25 mouse cellular contexts compared by ENCODE assay signal in genomic region chr6:103542576-103542975, GRCm38 (mm10). TPM values are rescaled to one million over a fixed set of nuclear protein-coding genes. Genes with fewer than 3 reads are reported as not detected.
DNase-seq lines count a peak whose midpoint lies in the region; ATAC-seq and TF ChIP-seq lines count a peak whose summit lies in the region.
"Had no signal": no experiment of that assay in that cellular context is flagged by ENCODE, and none has a peak within 500 bp of the region (broad histone marks: within the 10 kb centered on the region; RNA-seq: fewer than 3 reads in every experiment).

No protein-coding gene starts in this region.

- H3K9ac ChIP-seq in midbrain, embryonic 11.5 days (ENCODE audit: low read length): no peak overlapping the region
- H3K9ac ChIP-seq in midbrain, embryonic 13.5 days (replicated peaks): no peak overlapping the region
- no peak overlapping the region for H3K9ac ChIP-seq in midbrain, postnatal 0 days (replicated peaks; ENCODE audit: low read length, poor library complexity, severe bottlenecking)
- H3K9ac ChIP-seq: forebrain, embryonic 15.5 days; hindbrain, embryonic 12.5 days; hindbrain, embryonic 15.5 days had no signal

- H3K36me3 ChIP-seq in midbrain, embryonic 11.5 days (ENCODE audit: control insufficient read depth, insufficient read depth, low read length): no peaks in the 10 kb centered on the region
- H3K36me3 ChIP-seq in midbrain, embryonic 10.5 days: no peaks in the 10 kb centered on the region
- no peaks in the 10 kb centered on the region for H3K36me3 ChIP-seq in midbrain, embryonic 13.5 days
- no peaks in the 10 kb centered on the region for H3K36me3 ChIP-seq in midbrain, postnatal 0 days (ENCODE audit: insufficient read depth, low read length)
- H3K36me3 ChIP-seq: forebrain, embryonic 10.5 days; forebrain, embryonic 15.5 days; hindbrain, embryonic 12.5 days; hindbrain, embryonic 15.5 days had no signal

- no peak for DNase-seq in midbrain, embryonic 11.5 days (ENCODE audit: low spot score, missing footprints)
- DNase-seq in midbrain, embryonic 10.5 days (ENCODE audit: low spot score): no peak
- DNase-seq in brain, embryonic 14.5 days (ENCODE audit: low read depth): peak; percentile 54
- no peak for DNase-seq in midbrain, postnatal 0 days (ENCODE audit: low spot score)
- DNase-seq: adrenal gland, adult 2 months; adrenal gland, postnatal 14 days; cerebellum, adult 11-12 months; cerebellum, adult 8-10 months; cerebellum, postnatal 10 days; cerebellum, postnatal 36 days; embryo, embryonic 11 days; gastrocnemius, adult 2 months; gastrocnemius, postnatal 14 days; heart, adult 11 months had no signal

- no peak overlapping the region for H3K4me3 ChIP-seq in midbrain, embryonic 11.5 days (ENCODE audit: low read depth, low read length)
- no peak overlapping the region for H3K4me3 ChIP-seq in midbrain, embryonic 10.5 days
- H3K4me3 ChIP-seq in midbrain, embryonic 13.5 days (replicated peaks): no peak overlapping the region
- H3K4me3 ChIP-seq in midbrain, postnatal 0 days (ENCODE audit: low read depth, low read length): no peak overlapping the region
- H3K4me3 ChIP-seq: forebrain, embryonic 10.5 days; forebrain, embryonic 15.5 days; gastrocnemius, adult 2 months; hindbrain, embryonic 12.5 days; hindbrain, embryonic 15.5 days had no signal

- TF ChIP-seq CTCF in brain, embryonic 14.5 days (IDR thresholded peaks at IDR 0.05; ENCODE audit: borderline replicate concordance, extremely low read depth, insufficient read depth, insufficient read length): no peak
- no peak for TF ChIP-seq CTCF in midbrain, postnatal 0 days (IDR thresholded peaks at IDR 0.05)

- H3K9me3 ChIP-seq in midbrain, embryonic 11.5 days (ENCODE audit: control insufficient read depth, low read length): no peaks in the 10 kb centered on the region
- H3K9me3 ChIP-seq in midbrain, embryonic 10.5 days (replicated peaks): no peaks in the 10 kb centered on the region
- no peaks in the 10 kb centered on the region for H3K9me3 ChIP-seq in midbrain, embryonic 13.5 days
- no peaks in the 10 kb centered on the region for H3K9me3 ChIP-seq in midbrain, postnatal 0 days (ENCODE audit: low read length)
- H3K9me3 ChIP-seq: forebrain, embryonic 10.5 days; forebrain, embryonic 15.5 days; hindbrain, embryonic 12.5 days; hindbrain, embryonic 15.5 days had no signal

- peak; percentile 50; the same call in 1 of the 2 replicates for ATAC-seq in midbrain, embryonic 11.5 days (ENCODE audit: low FRiP score)
- no peak for ATAC-seq in midbrain, embryonic 13.5 days
- no peak for ATAC-seq in midbrain, postnatal 0 days (ENCODE audit: low FRiP score)
- ATAC-seq in megakaryocyte-erythroid progenitor cell, adult 5-6 weeks (replicated peaks; ENCODE audit: low FRiP score, low TSS enrichment, poor library complexity, severe bottlenecking): no peak
- ATAC-seq: CD4-positive, CD25-positive, alpha-beta regulatory T cell, adult 4 months; forebrain, embryonic 15.5 days had no signal

- no peak overlapping the region for H3K4me2 ChIP-seq in midbrain, embryonic 11.5 days
- no peak overlapping the region for H3K4me2 ChIP-seq in midbrain, embryonic 13.5 days (replicated peaks)
- H3K4me2 ChIP-seq in midbrain, postnatal 0 days (ENCODE audit: low read depth, low read length, poor library complexity, severe bottlenecking): no peak overlapping the region
- H3K4me2 ChIP-seq: forebrain, embryonic 15.5 days; heart, embryonic 11.5 days; hindbrain, embryonic 12.5 days; hindbrain, embryonic 15.5 days had no signal

- no peak for TF ChIP-seq POLR2A in brain, embryonic 14.5 days (IDR thresholded peaks at IDR 0.05; ENCODE audit: borderline replicate concordance, extremely low read depth, insufficient read depth, insufficient read length, poor library complexity, severe bottlenecking)

- no peaks in the 10 kb centered on the region for H3K27me3 ChIP-seq in midbrain, embryonic 11.5 days (ENCODE audit: control insufficient read depth, insufficient read depth, low read length)
- no peaks in the 10 kb centered on the region for H3K27me3 ChIP-seq in midbrain, embryonic 10.5 days (ENCODE audit: low read depth, poor library complexity, severe bottlenecking)
- H3K27me3 ChIP-seq in midbrain, embryonic 13.5 days: no peaks in the 10 kb centered on the region
- no peaks in the 10 kb centered on the region for H3K27me3 ChIP-seq in midbrain, postnatal 0 days (ENCODE audit: insufficient read depth, low read length)
- H3K27me3 ChIP-seq: forebrain, embryonic 15.5 days; hindbrain, embryonic 12.5 days; hindbrain, embryonic 15.5 days had no signal

- H3K4me1 ChIP-seq in midbrain, embryonic 11.5 days (ENCODE audit: control insufficient read depth, insufficient read depth, low read length): no peaks in the 10 kb centered on the region
- H3K4me1 ChIP-seq in midbrain, embryonic 10.5 days: peaks cover 8% of the 10 kb centered on the region; the same call in 1 of the 2 replicates
- peaks cover 12% of the 10 kb centered on the region for H3K4me1 ChIP-seq in midbrain, embryonic 13.5 days (replicated peaks)
- H3K4me1 ChIP-seq in midbrain, postnatal 0 days (ENCODE audit: insufficient read depth, low read length): no peaks in the 10 kb centered on the region; the same call in 1 of the 2 replicates
- H3K4me1 ChIP-seq: forebrain, embryonic 15.5 days; hindbrain, embryonic 12.5 days had no signal

- 70% methylated on average over 2 of the region's 2 CpGs for WGBS in midbrain, embryonic 11.5 days
- WGBS in midbrain, embryonic 10.5 days: 85% methylated on average over 2 of the region's 2 CpGs
- WGBS in midbrain, embryonic 13.5 days: 49% methylated on average over 2 of the region's 2 CpGs
- WGBS in midbrain, postnatal 0 days: 54% methylated on average over 2 of the region's 2 CpGs

- H3K27ac ChIP-seq in midbrain, embryonic 11.5 days (ENCODE audit: low read depth, low read length): no peak overlapping the region
- no peak overlapping the region for H3K27ac ChIP-seq in midbrain, embryonic 10.5 days (replicated peaks)
- H3K27ac ChIP-seq in midbrain, embryonic 13.5 days: 0 out of 2 replicates have a peak overlapping the region, but pooled peaks have one; percentile 35
- H3K27ac ChIP-seq in midbrain, postnatal 0 days (ENCODE audit: low read depth, low read length): 0 out of 2 replicates have a peak overlapping the region, but pooled peaks have one; percentile 38
- H3K27ac ChIP-seq: forebrain, embryonic 10.5 days; forebrain, embryonic 15.5 days; gastrocnemius, adult 2 months; hindbrain, embryonic 12.5 days; hindbrain, embryonic 15.5 days had no signal

RNA-seq across cellular contexts. Expression of gene Chl1, which starts 32.2 kb away (rescaled TPM):
- polyA plus RNA-seq in midbrain, embryonic 11.5 days (2014; fragmentation: Nextera tagmentation; extraction: Ambion mirVana): 7.1 and 8.3 TPM in 2 replicates
- 0.95 and 3.8 TPM in 2 replicates for polyA plus RNA-seq in midbrain, embryonic 10.5 days (2016; fragmentation: Nextera tagmentation; extraction: Ambion mirVana)
- 63.5 and 104 TPM in 2 replicates for polyA plus RNA-seq in brain, embryonic 14.5 days (2012; rRNA removed)
- 74.8 and 90.2 TPM in 2 replicates for polyA plus RNA-seq in midbrain, embryonic 13.5 days (2015; fragmentation: Nextera tagmentation; extraction: Ambion mirVana)
- total RNA-seq in midbrain, postnatal 0 days (2014; rRNA removed): 300 and 376 TPM in 2 replicates
- polyA plus RNA-seq in midbrain, postnatal 0 days (2015; fragmentation: Nextera tagmentation; extraction: Ambion mirVana): 216 and 224 TPM in 2 replicates
- total RNA-seq in megakaryocyte-erythroid progenitor cell, adult 5-6 weeks (2014; fragmentation: Nextera tagmentation): not detected in 2 replicates
- total RNA-seq in megakaryocyte-erythroid progenitor cell, adult 5-6 weeks (2017): not detected in 2 replicates
- total RNA-seq: MEL had no signal
- polyA plus RNA-seq: C2C12; heart, postnatal 0 days had no signal

Comparison
In these comparisons a context has a peak if more than half of its experiments do, and no peak if none do; other contexts are left out.
1. H3K27ac ChIP-seq: peak in midbrain, embryonic 13.5 days (single experiment) and midbrain, postnatal 0 days (single experiment); none in midbrain, embryonic 11.5 days (single experiment) and midbrain, embryonic 10.5 days (single experiment).